Mouse (Mus musculus) retina, embryonic 14.5 days (tissue): ENCODE measurements around the gene Slc38a5.
A peak's percentile ranks its signal among the peaks of the same experiment; 100 is the strongest.

Experiments
- DNase-seq: peaks from one replicate; pipeline ENCODE4 v3.0.0-alpha.2; 2015; ENCODE audit warnings: low spot score

The Slc38a5 gene

GRCm38 (mm10) chrX:8271083-8271820, at the start of gene Slc38a5:
Gene Slc38a5 (plus strand): TSS chrX:8271133.
- no peak for DNase-seq

GRCm38 (mm10) chrX:8222296-8222677, 48.6 kb upstream of the Slc38a5 start:
- no peak for DNase-seq

- DNase-seq: no peak
Measured at GRCm38 (mm10) chrX:8222678-8223421, 48.1 kb upstream of the Slc38a5 start.

GRCm38 (mm10) chrX:8223473-8223872, 47.5 kb upstream of the Slc38a5 start:
- DNase-seq: no peak

GRCm38 (mm10) chrX:8230272-8230671, 40.7 kb upstream of the Slc38a5 start:
- no peak for DNase-seq

GRCm38 (mm10) chrX:8233602-8234001, 37.3 kb upstream of the Slc38a5 start:
- no peak for DNase-seq

- DNase-seq: no peak
Measured at GRCm38 (mm10) chrX:8236704-8237103, 34.2 kb upstream of the Slc38a5 start.

- no peak for DNase-seq
Measured at GRCm38 (mm10) chrX:8238804-8239395, 32.0 kb upstream of the Slc38a5 start.

GRCm38 (mm10) chrX:8247680-8248079, 23.3 kb upstream of the Slc38a5 start:
- DNase-seq: no peak

GRCm38 (mm10) chrX:8248542-8249120, 22.3 kb upstream of the Slc38a5 start:
- DNase-seq: no peak

GRCm38 (mm10) chrX:8251789-8252333, 19.1 kb upstream of the Slc38a5 start:
- DNase-seq: no peak

- DNase-seq: peak; percentile 84
Measured at GRCm38 (mm10) chrX:8252334-8253285, 18.3 kb upstream of the Slc38a5 start, which contains the start of gene Ftsj1. Gene Ftsj1 (minus strand): TSS chrX:8252406.

GRCm38 (mm10) chrX:8253711-8254110, 17.2 kb upstream of the Slc38a5 start:
- no peak for DNase-seq

GRCm38 (mm10) chrX:8255807-8256206, 15.1 kb upstream of the Slc38a5 start:
- no peak for DNase-seq

- no peak for DNase-seq
Measured at GRCm38 (mm10) chrX:8259478-8259877, 11.5 kb upstream of the Slc38a5 start.

GRCm38 (mm10) chrX:8263156-8263804, 7.7 kb upstream of the Slc38a5 start:
- DNase-seq: no peak

GRCm38 (mm10) chrX:8264222-8264621, 6.7 kb upstream of the Slc38a5 start:
- DNase-seq: no peak

GRCm38 (mm10) chrX:8272000-8272399, 1.1 kb downstream of the Slc38a5 start:
- no peak for DNase-seq

- DNase-seq: no peak
Measured at GRCm38 (mm10) chrX:8274056-8274455, 3.1 kb downstream of the Slc38a5 start.

- no peak for DNase-seq
Measured at GRCm38 (mm10) chrX:8288621-8289020, 17.7 kb downstream of the Slc38a5 start.

- DNase-seq: no peak
Measured at GRCm38 (mm10) chrX:8309302-8309701, 38.4 kb downstream of the Slc38a5 start.
